Mouse (Mus musculus) liver, postnatal 0 days (tissue): ENCODE measurements around the gene Cetn2. TPM values are rescaled to one million over a fixed set of nuclear protein-coding genes. Genes with fewer than 3 reads are reported as not detected.

ENCODE experiments used
- ATAC-seq: fragments of 200-750 bp; cut with Nextera tagmentation; 2 replicates; pipeline ENCODE4 v1.8.0; 2017; ENCODE audit warnings: mild to moderate bottlenecking, moderate library complexity
- DNase-seq: peaks from one replicate; pipeline ENCODE4 v3.0.0-alpha.2; 2016
- H3K27ac ChIP-seq: fragments of 300-500 bp; sonication (generic); 2 replicates; pipeline ENCODE4 v1.5.1; 2014; ENCODE audit warnings: antibody characterized with exemption, moderate library complexity, mild to moderate bottlenecking, low read depth
- H3K27me3 ChIP-seq: fragments of 300-500 bp; sonication (generic); 2 replicates; pipeline ENCODE4 v1.6.1; 2014; ENCODE audit warnings: low read length, control low read depth, mixed read lengths; ENCODE audit not compliant: insufficient read depth
- H3K36me3 ChIP-seq: fragments of 300-500 bp; sonication (generic); replicated peaks from 2 replicates; pipeline ENCODE4 v1.6.1; 2014; ENCODE audit warnings: mild to moderate bottlenecking, control low read depth, low read length, moderate library complexity, mixed read lengths; ENCODE audit not compliant: insufficient read depth
- H3K4me1 ChIP-seq: fragments of 300-500 bp; sonication (generic); 2 replicates; pipeline ENCODE4 v1.6.1; 2014; ENCODE audit warnings: antibody characterized with exemption, mild to moderate bottlenecking, control low read depth; ENCODE audit not compliant: insufficient read depth
- H3K4me2 ChIP-seq: fragments of 300-500 bp; sonication (generic); 2 replicates; pipeline ENCODE4 v1.6.1; 2014; ENCODE audit warnings: low read depth, mild to moderate bottlenecking, low read length, moderate library complexity, mixed read lengths
- H3K4me3 ChIP-seq: fragments of 300-500 bp; sonication (generic); 2 replicates; pipeline ENCODE4 v1.5.1; 2014; ENCODE audit warnings: low read depth, low read length
- H3K9ac ChIP-seq: fragments of 300-500 bp; sonication (generic); replicated peaks from 2 replicates; pipeline ENCODE4 v1.6.1; 2014; ENCODE audit warnings: mild to moderate bottlenecking, moderate library complexity
- H3K9me3 ChIP-seq: fragments of 300-500 bp; sonication (generic); 2 replicates; pipeline ENCODE4 v1.6.1; 2016; ENCODE audit warnings: mild to moderate bottlenecking, control low read depth, low read length, mixed read lengths
- CTCF ChIP-seq: sonication (generic); IDR thresholded peaks from 2 replicates; pipeline ENCODE4 v1.5.1; 2016; ENCODE audit warnings: antibody characterized with exemption, low read depth
- EP300 ChIP-seq: IDR thresholded peaks from 2 replicates; pipeline ENCODE4 v1.6.1; 2016; ENCODE audit warnings: antibody characterized with exemption, low read depth, mild to moderate bottlenecking
- WGBS: fragments of 180-500 bp; shearing (Covaris S2); extraction: QIAGEN DNeasy Blood & Tissue Kit; methylation state at CpG from one replicate; pipeline ENCODE4 v1.1.7; 2014; ENCODE audit not compliant: insufficient replicate concordance; 5-methylcytosine and 5-hydroxymethylcytosine counted together
- polyA plus RNA-seq: library from polyadenylated mRNA; unstranded; fragments of >200 nt; fragmentation: Nextera tagmentation; extraction: Ambion mirVana; gene quantifications from 2 replicates; pipeline ENCODE4 v1.2.1, GENCODE M21; 2015

Cetn2 gene
- polyA plus RNA-seq, 1 experiment from 2014 or later, result 26.1 TPM

- WGBS, result 78% methylated on average over 2 of the region's 2 CpGs
- Histone ChIP-seq H3K9ac (no peak overlapping the region), H3K9me3 (no peaks in the 10 kb centered on the region), H3K4me1 (no peaks in the 10 kb centered on the region), H3K36me3 (no peaks in the 10 kb centered on the region), H3K27ac (no peak overlapping the region), H3K4me3 (no peak overlapping the region), H3K4me2 (no peak overlapping the region), H3K27me3 (no peaks in the 10 kb centered on the region)
- DNase-seq, result no peak
- TF ChIP-seq CTCF (no peak), EP300 (no peak)
- no peak for ATAC-seq
These were observed 3.2 kb upstream of the Cetn2 start for GRCm38 (mm10) chrX:72921391-72921790.

GRCm38 (mm10) chrX:72918682-72919059 is 460 bp upstream of the Cetn2 start:
- no peak for TF ChIP-seq EP300
- TF ChIP-seq CTCF, result no peak
- H3K4me3 ChIP-seq, result peak overlapping the region; percentile 71
- 14% methylated on average over 6 of the region's 6 CpGs for WGBS
- H3K27ac ChIP-seq, result peak overlapping the region; percentile 58
- peak overlapping the region; percentile 66 for H3K4me2 ChIP-seq
- H3K27me3 ChIP-seq, result no peaks in the 10 kb centered on the region
- no peaks in the 10 kb centered on the region for H3K9me3 ChIP-seq
- H3K36me3 ChIP-seq, result no peaks in the 10 kb centered on the region
- H3K4me1 ChIP-seq, result no peaks in the 10 kb centered on the region
- peak; percentile 5; the same call in 1 of the 2 replicates for ATAC-seq
- H3K9ac ChIP-seq, result peak overlapping the region; percentile 45
- no peak for DNase-seq

- Histone ChIP-seq H3K4me2 (no peak overlapping the region), H3K4me1 (no peaks in the 10 kb centered on the region), H3K27ac (no peak overlapping the region), H3K9ac (no peak overlapping the region), H3K27me3 (no peaks in the 10 kb centered on the region), H3K9me3 (no peaks in the 10 kb centered on the region), H3K36me3 (no peaks in the 10 kb centered on the region), H3K4me3 (no peak overlapping the region)
- WGBS, result 38% methylated on average over 1 of the region's 1 CpGs
- no peak for ATAC-seq
- TF ChIP-seq EP300 (no peak), CTCF (no peak)
- no peak for DNase-seq
These were observed 6.6 kb downstream of the Cetn2 start for GRCm38 (mm10) chrX:72911611-72912010.

- TF ChIP-seq CTCF (peak; percentile 47), EP300 (no peak)
- ATAC-seq, result no peak
- 45% methylated on average over 2 of the region's 2 CpGs for WGBS
These were observed 9.8 kb downstream of the Cetn2 start for GRCm38 (mm10) chrX:72908404-72908741.

GRCm38 (mm10) chrX:72907619-72908403 is 10.4 kb downstream of the Cetn2 start:
- no peak overlapping the region for H3K27ac ChIP-seq
- no peak for ATAC-seq
- no peaks in the 10 kb centered on the region for H3K4me1 ChIP-seq
- no peaks in the 10 kb centered on the region for H3K27me3 ChIP-seq
- H3K9me3 ChIP-seq, result no peaks in the 10 kb centered on the region
- 61% methylated on average over 6 of the region's 6 CpGs for WGBS
- no peak for TF ChIP-seq EP300
- no peak for TF ChIP-seq CTCF
- no peak overlapping the region for H3K4me3 ChIP-seq
- H3K4me2 ChIP-seq, result no peak overlapping the region
- no peaks in the 10 kb centered on the region for H3K36me3 ChIP-seq
- no peak overlapping the region for H3K9ac ChIP-seq
- DNase-seq, result no peak

More at GRCm38 (mm10) chrX:72908404-72908741, 9.8 kb downstream of the Cetn2 start:
- Histone ChIP-seq H3K27me3 (no peaks in the 10 kb centered on the region), H3K4me2 (no peak overlapping the region), H3K9me3 (no peaks in the 10 kb centered on the region), H3K27ac (no peak overlapping the region), H3K4me1 (no peaks in the 10 kb centered on the region), H3K9ac (no peak overlapping the region), H3K4me3 (no peak overlapping the region), H3K36me3 (no peaks in the 10 kb centered on the region)
- DNase-seq, result no peak

- Histone ChIP-seq H3K4me1 (no peaks in the 10 kb centered on the region), H3K27me3 (no peaks in the 10 kb centered on the region), H3K9me3 (no peaks in the 10 kb centered on the region), H3K9ac (no peak overlapping the region), H3K4me2 (no peak overlapping the region), H3K4me3 (no peak overlapping the region), H3K36me3 (no peaks in the 10 kb centered on the region), H3K27ac (no peak overlapping the region)
- 47% methylated on average over 1 of the region's 1 CpGs for WGBS
- TF ChIP-seq EP300 (no peak), CTCF (no peak)
- ATAC-seq (no peak), DNase-seq (no peak)
These were observed 15.7 kb downstream of the Cetn2 start for GRCm38 (mm10) chrX:72902530-72902929.
